Mouse (Mus musculus): Measurements from ENCODE around the gene Eef2. TPM values are rescaled to one million over a fixed set of nuclear protein-coding genes. Genes with fewer than 3 reads are reported as not detected.
A peak's percentile ranks its signal among the peaks of the same experiment; 100 is the strongest.

The Eef2 gene
- polyA plus RNA-seq, 1 experiment from 2014 or later, result 597 TPM

DNA sequence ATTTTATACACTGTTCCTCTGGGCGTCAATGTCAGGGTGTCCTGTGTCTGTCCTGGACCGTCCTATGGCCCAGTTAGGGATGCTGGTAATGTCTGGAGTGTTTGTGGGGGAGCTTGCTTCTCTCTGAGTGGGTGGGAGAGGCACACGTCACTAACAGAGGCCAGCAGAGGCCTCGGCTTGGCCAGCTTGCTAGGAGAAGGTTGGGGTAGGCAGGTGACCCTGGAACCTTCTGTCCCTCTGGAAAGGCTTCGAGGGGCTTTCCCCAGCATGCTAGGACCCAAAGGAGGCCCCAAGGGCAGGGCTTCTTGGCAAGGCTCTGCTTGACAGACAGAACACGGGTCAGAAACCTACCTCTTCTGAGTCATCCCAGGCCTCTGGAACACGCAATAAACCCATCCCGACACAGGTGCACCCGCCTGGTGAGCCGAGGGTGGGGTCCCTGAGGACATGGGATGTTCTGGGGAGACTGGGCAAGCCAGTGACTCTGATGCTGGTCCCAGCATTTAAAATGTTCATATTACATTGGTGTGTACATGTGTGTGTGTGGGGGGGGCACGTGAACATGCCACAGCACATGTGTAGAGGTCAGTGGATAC lies 20.1 kb downstream of the Eef2 start:
- Histone ChIP-seq H3K9me3 (replicated peaks) (no peaks in the 10 kb centered on the region), H3K27me3 (peaks cover 74% of the 10 kb centered on the region), H3K4me1 (peaks cover 28% of the 10 kb centered on the region), H3K4me3 (replicated peaks) (no peak overlapping the region), H3K9ac (no peak overlapping the region), H3K36me3 (no peaks in the 10 kb centered on the region), H3K4me2 (no peak overlapping the region), H3K27ac (no peak overlapping the region)
- 63% methylated on average over 11 of the region's 11 CpGs for WGBS
- no peak for ATAC-seq (replicated peaks; ENCODE audit: low FRiP score)

DNA sequence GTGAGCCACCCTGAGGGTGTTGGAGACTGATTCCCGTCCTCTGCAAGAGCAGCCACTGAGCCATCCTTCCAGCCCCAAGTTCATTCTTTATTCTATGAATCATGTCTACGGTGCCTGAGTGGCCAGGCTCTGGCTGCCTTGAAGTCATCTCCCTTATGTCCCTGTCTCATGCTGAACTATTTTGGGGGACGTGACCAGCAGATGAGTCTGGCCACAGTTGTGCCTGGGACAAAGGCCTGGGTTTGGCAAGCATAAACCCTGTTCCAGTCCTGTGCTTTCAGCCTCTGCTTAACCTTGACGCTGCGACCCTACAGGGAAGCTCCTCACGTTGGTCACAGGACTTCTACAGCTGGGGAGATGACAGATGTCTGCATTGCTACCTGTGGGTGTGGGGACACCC lies 20.9 kb downstream of the Eef2 start:
- no peak overlapping the region for H3K27ac ChIP-seq
- H3K9me3 ChIP-seq (replicated peaks), result no peaks in the 10 kb centered on the region
- H3K27me3 ChIP-seq, result peaks cover 74% of the 10 kb centered on the region
- no peaks in the 10 kb centered on the region for H3K36me3 ChIP-seq
- H3K4me1 ChIP-seq, result peaks cover 20% of the 10 kb centered on the region
- H3K9ac ChIP-seq, result no peak overlapping the region
- H3K4me2 ChIP-seq, result no peak overlapping the region
- 48% methylated on average over 6 of the region's 6 CpGs for WGBS
- no peak for ATAC-seq (replicated peaks; ENCODE audit: low FRiP score)
- no peak overlapping the region for H3K4me3 ChIP-seq (replicated peaks)

DNA sequence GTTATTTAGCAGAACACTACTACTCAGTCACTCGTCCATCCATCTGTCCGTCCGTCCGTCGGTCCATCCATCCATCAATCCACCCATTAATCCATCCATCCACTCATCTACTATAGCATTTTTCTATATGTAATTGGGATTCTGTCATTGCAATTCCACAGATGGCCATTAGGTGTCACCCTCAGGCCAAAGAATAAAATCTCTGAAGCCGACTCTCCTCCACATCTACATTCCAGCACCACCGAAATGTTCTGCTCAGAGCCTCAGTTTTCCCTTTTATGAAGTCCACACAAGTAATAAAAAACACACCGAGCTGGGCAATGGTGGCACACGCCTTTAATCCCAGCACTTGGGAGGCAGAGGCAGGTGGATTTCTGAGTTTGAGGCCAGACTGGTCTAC lies 21.8 kb downstream of the Eef2 start:
- H3K9ac ChIP-seq, result no peak overlapping the region
- H3K4me3 ChIP-seq (replicated peaks), result no peak overlapping the region
- no peak overlapping the region for H3K4me2 ChIP-seq
- no peak overlapping the region for H3K27ac ChIP-seq
- WGBS, result 1% methylated on average over 9 of the region's 9 CpGs
- peaks cover 72% of the 10 kb centered on the region for H3K27me3 ChIP-seq
- ATAC-seq (replicated peaks; ENCODE audit: low FRiP score), result no peak
- no peaks in the 10 kb centered on the region for H3K36me3 ChIP-seq
- H3K9me3 ChIP-seq (replicated peaks), result no peaks in the 10 kb centered on the region
- peaks cover 12% of the 10 kb centered on the region for H3K4me1 ChIP-seq

DNA sequence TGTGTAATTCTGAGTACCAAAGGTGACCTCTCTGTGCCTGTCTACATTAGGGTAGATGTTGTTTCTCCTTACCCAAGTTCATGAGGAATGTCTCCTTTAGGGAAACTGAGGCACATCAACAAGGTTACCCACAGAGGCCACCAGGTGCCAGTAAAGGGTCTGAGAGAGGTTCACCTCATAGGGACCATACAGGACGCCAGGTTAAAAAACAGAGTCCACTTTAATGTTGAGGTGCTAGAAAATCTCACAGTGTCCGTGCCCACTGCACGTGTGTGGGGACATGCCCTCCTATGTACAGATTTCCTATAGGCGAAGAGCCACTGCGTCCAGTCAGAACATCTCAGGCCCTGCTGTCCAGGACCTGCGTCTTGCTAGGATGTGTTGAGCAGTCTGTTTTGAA lies 22.6 kb downstream of the Eef2 start:
- Histone ChIP-seq H3K9ac (no peak overlapping the region), H3K4me1 (peaks cover 8% of the 10 kb centered on the region), H3K27me3 (peaks cover 68% of the 10 kb centered on the region), H3K4me3 (replicated peaks) (no peak overlapping the region), H3K9me3 (replicated peaks) (no peaks in the 10 kb centered on the region), H3K36me3 (no peaks in the 10 kb centered on the region), H3K27ac (no peak overlapping the region), H3K4me2 (no peak overlapping the region)
- 83% methylated on average over 6 of the region's 6 CpGs for WGBS
- no peak for ATAC-seq (replicated peaks; ENCODE audit: low FRiP score)

DNA sequence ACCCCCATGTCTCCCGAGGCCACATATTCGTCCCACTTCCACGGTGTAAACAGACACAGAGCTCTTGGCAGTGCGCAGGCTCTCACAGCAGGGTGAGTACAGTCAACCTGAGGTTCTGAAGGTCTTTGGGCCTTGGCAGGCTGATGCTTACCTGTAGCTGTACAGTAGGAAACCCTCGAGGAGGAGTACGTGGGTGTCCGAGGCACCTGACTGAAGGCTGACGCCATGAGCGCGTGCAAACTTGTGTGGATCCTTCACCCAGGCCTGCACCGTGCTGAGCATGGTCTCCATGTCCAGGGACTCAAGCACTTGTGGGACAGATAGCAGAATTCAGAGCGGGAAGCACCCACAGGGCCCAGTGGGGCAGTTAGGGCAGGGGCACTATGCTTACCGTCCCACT lies 23.7 kb downstream of the Eef2 start:
- H3K4me1 ChIP-seq, result no peaks in the 10 kb centered on the region
- no peak overlapping the region for H3K27ac ChIP-seq
- H3K27me3 ChIP-seq, result peaks cover 58% of the 10 kb centered on the region
- 88% methylated on average over 13 of the region's 13 CpGs for WGBS
- H3K9me3 ChIP-seq (replicated peaks), result no peaks in the 10 kb centered on the region
- ATAC-seq (replicated peaks; ENCODE audit: low FRiP score), result no peak
- no peak overlapping the region for H3K9ac ChIP-seq
- no peaks in the 10 kb centered on the region for H3K36me3 ChIP-seq
- no peak overlapping the region for H3K4me2 ChIP-seq
- H3K4me3 ChIP-seq (replicated peaks), result no peak overlapping the region

DNA sequence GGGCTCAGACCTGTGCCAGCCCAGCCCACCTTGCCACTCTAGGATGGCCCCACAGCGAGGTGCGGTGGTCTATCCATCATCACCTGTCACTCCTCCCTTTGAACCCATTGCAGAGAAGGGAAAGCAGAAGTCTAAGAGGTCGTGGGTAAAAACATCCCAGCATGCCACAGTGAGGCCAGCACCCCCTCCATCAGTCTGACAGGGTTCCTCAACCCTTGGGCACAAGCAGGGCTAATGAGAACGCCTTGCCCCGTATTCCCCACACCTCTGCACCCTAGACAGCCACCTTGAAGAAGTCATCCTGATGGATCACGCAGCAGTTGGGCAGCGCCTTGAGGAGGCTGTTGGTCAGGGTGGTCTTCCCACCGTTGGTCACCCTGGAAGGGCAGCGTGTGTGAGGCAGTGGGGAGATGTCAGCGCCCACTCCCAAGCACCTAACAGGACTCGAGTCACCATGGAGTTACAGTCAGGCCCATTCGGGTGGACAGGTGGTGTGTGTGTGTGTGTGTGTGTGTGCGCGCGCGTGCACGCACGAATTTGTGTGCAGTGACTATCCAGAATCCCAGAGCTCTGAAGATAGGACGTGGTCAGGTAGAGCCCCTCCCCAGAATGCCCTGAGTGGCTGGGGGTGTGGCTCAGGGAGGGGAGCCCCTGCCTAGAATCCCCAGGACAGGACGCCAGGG lies 24.3 kb downstream of the Eef2 start:
- Histone ChIP-seq H3K27me3 (peaks cover 55% of the 10 kb centered on the region), H3K9me3 (replicated peaks) (no peaks in the 10 kb centered on the region), H3K4me2 (no peak overlapping the region), H3K27ac (no peak overlapping the region), H3K4me1 (no peaks in the 10 kb centered on the region), H3K36me3 (no peaks in the 10 kb centered on the region), H3K4me3 (replicated peaks) (no peak overlapping the region), H3K9ac (no peak overlapping the region)
- 74% methylated on average over 20 of the region's 20 CpGs for WGBS
- no peak for ATAC-seq (replicated peaks; ENCODE audit: low FRiP score)

DNA sequence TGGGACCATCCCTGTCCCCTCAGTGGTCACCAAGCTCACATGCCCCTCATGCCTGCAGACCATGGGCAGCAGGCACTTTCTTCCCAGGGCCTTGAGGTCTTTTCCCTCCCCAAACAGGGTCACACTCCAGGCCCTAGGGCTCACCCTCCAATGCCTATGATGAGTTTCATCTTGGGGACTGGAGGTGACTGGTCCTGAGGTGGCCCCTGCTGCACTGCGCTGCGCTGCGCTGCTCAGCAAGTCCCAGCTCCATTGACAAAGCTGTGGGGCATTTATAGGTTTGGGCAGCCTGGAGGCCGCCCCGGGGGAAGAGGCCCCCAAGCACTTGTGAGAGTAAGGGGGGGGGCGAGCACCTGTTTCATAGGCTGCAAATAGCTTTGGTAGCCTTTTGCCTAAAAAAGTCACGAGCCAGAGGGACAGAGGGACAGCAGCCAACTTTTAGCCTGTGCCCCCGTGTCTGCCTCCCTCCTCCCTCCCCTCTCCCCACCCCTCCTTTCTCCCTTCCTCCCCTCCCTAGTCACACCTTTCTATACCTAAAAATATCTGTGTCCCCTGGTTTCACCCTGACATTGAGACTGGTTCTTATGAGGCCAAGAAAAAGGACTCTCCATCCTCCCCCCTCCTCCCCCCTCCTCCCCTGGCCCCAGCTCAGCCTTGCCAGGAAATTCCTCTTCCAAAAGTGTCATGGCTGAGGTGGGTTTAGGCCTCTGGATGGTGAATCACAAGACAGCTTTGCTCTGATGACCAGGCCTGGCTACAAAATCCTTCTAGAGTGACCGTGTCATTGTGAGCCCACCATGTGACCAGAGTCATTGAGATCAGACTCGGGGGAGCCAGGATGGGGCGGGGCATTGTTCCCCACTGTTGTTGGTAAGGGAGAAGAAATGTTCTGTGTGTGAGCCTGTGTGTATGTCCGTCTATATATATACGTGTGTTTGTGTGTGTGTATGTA lies 25.7 kb downstream of the Eef2 start, which contains the start of gene Nmrk2:
TSS of gene Nmrk2 (minus strand) at position 245 of the 952 bp plus-strand sequence.
- H3K27me3 ChIP-seq, result peaks cover 42% of the 10 kb centered on the region
- ATAC-seq (replicated peaks; ENCODE audit: low FRiP score), result no peak
- H3K4me2 ChIP-seq, result no peak within 1 kb of the TSS
- H3K9me3 ChIP-seq (replicated peaks), result no peaks in the 10 kb centered on the region
- no peaks in the 10 kb centered on the region for H3K4me1 ChIP-seq
- no peaks in the 10 kb centered on the region for H3K36me3 ChIP-seq
- H3K4me3 ChIP-seq (replicated peaks), result no peak within 1 kb of the TSS
- H3K9ac ChIP-seq, result no peak within 1 kb of the TSS
- 62% methylated on average over 13 of the region's 13 CpGs for WGBS
- H3K27ac ChIP-seq, result no peak within 1 kb of the TSS

DNA sequence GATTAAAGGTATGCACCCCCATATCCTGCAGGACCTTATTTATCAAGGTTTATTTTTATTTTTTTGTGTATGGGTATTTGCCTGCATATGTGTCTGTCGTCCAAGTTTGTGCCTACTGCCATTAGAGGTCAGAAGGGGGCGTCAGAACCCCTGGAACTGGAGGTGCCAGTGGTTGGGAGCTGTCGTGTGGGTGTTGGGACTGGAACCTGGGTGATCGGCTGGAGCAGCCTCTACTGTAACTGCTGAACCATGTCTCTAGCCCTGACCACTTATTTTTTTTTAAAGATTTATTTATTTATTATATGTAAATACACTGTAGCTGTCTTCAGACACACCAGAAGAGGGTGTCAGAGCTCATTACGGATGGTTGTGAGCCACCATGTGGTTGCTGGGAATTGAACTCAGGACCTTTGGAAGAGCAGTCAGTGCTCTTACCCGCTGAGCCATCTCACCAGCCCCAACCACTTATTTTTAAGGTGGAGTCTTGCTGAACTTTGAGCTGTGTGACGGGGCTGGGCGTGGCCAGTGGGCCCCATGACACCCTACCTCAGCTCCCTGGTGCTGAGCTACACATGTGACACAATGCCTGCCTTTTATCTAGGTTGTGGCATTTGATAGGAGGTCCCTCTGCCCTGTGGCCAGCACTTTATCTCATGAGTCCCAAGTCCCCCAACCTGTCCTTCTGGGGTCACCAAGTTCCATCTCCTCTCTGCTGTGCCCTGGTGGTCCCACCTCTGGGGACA lies 26.7 kb downstream of the Eef2 start:
- Histone ChIP-seq H3K27me3 (peaks cover 35% of the 10 kb centered on the region), H3K9ac (no peak overlapping the region), H3K9me3 (replicated peaks) (no peaks in the 10 kb centered on the region), H3K4me1 (no peaks in the 10 kb centered on the region), H3K4me3 (replicated peaks) (no peak overlapping the region), H3K4me2 (no peak overlapping the region), H3K27ac (no peak overlapping the region), H3K36me3 (no peaks in the 10 kb centered on the region)
- 0 out of 2 replicates have a peak, but pooled peaks have one; percentile 42 for ATAC-seq (replicated peaks; ENCODE audit: low FRiP score)
- whole genome bisulfite sequencing, result 64% methylated on average over 8 of the region's 8 CpGs

DNA sequence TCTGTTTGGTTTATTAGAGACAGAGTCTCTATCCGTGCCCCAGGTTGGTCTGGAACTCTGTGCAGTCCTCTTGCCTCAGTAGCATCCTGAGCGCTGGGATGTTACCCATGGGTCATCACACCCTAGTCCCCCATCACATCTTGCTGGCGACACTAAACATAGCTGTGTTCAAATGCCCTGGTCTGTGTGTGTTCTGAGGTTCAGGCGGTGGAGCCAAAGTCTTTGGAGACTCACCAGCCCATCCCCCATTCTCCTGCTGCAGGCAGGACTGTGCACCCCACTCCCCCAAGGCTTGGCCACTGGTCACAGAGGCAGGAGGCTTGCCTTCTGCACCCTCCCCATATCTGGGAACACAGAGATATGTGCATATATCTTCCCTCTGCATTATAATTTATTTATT lies 27.7 kb downstream of the Eef2 start:
- H3K4me3 ChIP-seq (replicated peaks), result no peak overlapping the region
- H3K4me1 ChIP-seq, result no peaks in the 10 kb centered on the region
- peaks cover 27% of the 10 kb centered on the region for H3K27me3 ChIP-seq
- no peaks in the 10 kb centered on the region for H3K9me3 ChIP-seq (replicated peaks)
- H3K27ac ChIP-seq, result no peak overlapping the region
- 76% methylated on average over 4 of the region's 4 CpGs for WGBS
- no peak overlapping the region for H3K9ac ChIP-seq
- H3K36me3 ChIP-seq, result no peaks in the 10 kb centered on the region
- no peak; the same call in 1 of the 2 replicates for ATAC-seq (replicated peaks; ENCODE audit: low FRiP score)
- no peak overlapping the region for H3K4me2 ChIP-seq

DNA sequence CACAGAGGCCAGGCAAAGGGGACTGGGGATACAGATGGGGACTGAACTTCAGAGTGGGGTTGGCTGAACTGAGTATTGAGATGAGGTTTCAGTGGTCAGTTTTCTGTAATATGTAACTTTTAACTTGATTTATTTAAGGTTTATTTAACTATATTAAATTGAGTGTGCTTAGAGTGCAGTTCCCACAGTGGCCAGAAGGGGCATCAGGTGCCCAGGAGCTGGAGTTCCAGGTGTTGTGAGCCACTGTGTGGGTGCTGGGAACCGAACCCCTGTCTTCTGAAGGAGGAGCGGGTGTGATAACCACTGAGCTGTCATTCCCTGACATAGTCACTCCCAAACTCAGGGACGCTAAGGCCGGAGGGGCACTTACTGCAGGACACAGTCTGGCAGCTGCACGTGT lies 33.7 kb downstream of the Eef2 start:
- H3K4me2 ChIP-seq, result no peak overlapping the region
- WGBS, result 89% methylated on average over 5 of the region's 5 CpGs
- no peak overlapping the region for H3K27ac ChIP-seq
- 0 out of 2 replicates have a peak, but pooled peaks cover 3% of the 10 kb centered on the region for H3K27me3 ChIP-seq
- ATAC-seq (replicated peaks; ENCODE audit: low FRiP score), result no peak
- no peaks in the 10 kb centered on the region for H3K4me1 ChIP-seq
- no peak overlapping the region for H3K4me3 ChIP-seq (replicated peaks)
- no peaks in the 10 kb centered on the region; the same call in 1 of the 2 replicates for H3K9me3 ChIP-seq (replicated peaks)
- H3K9ac ChIP-seq, result no peak overlapping the region
- no peaks in the 10 kb centered on the region for H3K36me3 ChIP-seq

DNA sequence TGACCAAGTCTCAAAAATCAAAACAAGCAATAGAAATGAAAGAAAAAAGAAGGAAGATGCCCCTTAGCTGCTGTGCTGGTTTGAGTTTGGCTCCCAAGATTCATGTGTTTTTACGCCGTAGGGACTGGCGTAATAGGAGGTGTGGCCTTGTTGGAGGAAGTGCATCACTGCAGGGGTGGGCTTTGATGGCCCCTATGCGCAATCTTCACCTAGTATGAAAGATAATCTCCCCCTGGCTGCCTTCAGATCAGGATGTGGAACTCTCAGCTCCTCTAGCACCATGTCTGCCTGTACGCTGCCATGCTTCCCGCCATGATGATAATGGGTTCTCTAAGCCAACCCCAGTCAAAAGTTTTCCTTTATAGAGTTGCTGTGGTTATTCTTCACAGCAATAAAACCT lies 39.8 kb downstream of the Eef2 start:
- H3K27ac ChIP-seq, result no peak overlapping the region
- H3K27me3 ChIP-seq, result peaks cover 7% of the 10 kb centered on the region; the same call in 1 of the 2 replicates
- no peak for ATAC-seq (replicated peaks; ENCODE audit: low FRiP score)
- no peak overlapping the region for H3K4me2 ChIP-seq
- H3K4me3 ChIP-seq (replicated peaks), result no peak overlapping the region
- no peak overlapping the region for H3K9ac ChIP-seq
- 86% methylated on average over 6 of the region's 6 CpGs for WGBS
- H3K9me3 ChIP-seq (replicated peaks), result no peaks in the 10 kb centered on the region
- 0 out of 2 replicates have a peak, but pooled peaks cover 2% of the 10 kb centered on the region for H3K4me1 ChIP-seq
- H3K36me3 ChIP-seq, result no peaks in the 10 kb centered on the region
